Mouse (Mus musculus): ENCODE data around the gene Foxn2.

DNA sequence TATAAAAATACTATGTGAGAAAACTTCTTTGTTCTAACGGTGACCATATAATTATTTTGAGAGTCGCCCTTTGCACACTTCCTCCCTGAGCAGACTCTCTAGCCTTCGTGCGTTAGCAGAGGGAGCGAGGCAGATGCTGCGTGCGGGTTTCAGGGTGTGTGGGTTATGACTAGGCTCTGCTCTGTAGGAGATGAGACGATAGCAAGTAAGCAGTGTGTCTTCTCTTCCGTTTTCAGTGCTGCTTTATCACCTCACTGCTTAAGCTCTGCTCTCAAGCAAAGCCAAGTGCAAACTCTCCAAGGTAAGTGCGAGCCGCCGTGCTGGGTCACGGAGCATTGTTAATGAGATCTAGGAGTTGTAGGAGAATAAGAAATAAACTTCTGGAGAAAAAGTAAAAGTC lies 38.5 kb downstream of the Foxn2 start:
- TF ChIP-seq CTCF (IDR thresholded peaks at IDR 0.05) (no peak), EP300 (IDR thresholded peaks at IDR 0.05) (no peak)
